In genomic region chr10:84980291-84980690, GRCm38 (mm10) we compare ENCODE assay signal across 35 mouse cellular contexts.
"Had no signal": no experiment of that assay in that cellular context is flagged by ENCODE, and none has a peak within 500 bp of the region (broad histone marks: within the 10 kb centered on the region; RNA-seq: fewer than 3 reads in every experiment).

No protein-coding gene starts in this region.

- ATAC-seq: hindbrain, embryonic 16.5 days; hindbrain, postnatal 0 days; inflammation-experienced regulatory T-cells, adult 6 months; intestine, embryonic 15.5 days; intestine, embryonic 16.5 days; intestine, postnatal 0 days had no signal

- H3K4me1 ChIP-seq: intestine, embryonic 15.5 days had no signal

- H3K4me2 ChIP-seq: heart, embryonic 11.5 days; heart, embryonic 12.5 days; heart, embryonic 13.5 days; heart, embryonic 15.5 days; hindbrain, embryonic 12.5 days; hindbrain, embryonic 13.5 days; hindbrain, embryonic 14.5 days; hindbrain, embryonic 15.5 days; intestine, embryonic 15.5 days; kidney, embryonic 15.5 days had no signal

- H3K27me3 ChIP-seq: heart, embryonic 12.5 days; heart, embryonic 13.5 days; heart, embryonic 15.5 days; hindbrain, embryonic 12.5 days; hindbrain, embryonic 13.5 days; hindbrain, embryonic 15.5 days; intestine, embryonic 15.5 days; kidney, embryonic 15.5 days had no signal

- DNase-seq: heart, postnatal 10 days; heart, postnatal 14 days; heart, postnatal 36 days; heart, postnatal 4 days; kidney, adult 11 months; kidney, adult 18-20 months; kidney, adult 2 months; kidney, adult 8-10 months; kidney, adult 9 months; kidney, postnatal 10 days; kidney, postnatal 14 days; kidney, postnatal 25 days; kidney, postnatal 36 days; kidney, postnatal 4 days; layer of hippocampus, adult 9-11 months; layer of hippocampus, postnatal 36 days had no signal

- H3K27ac ChIP-seq: heart, embryonic 10.5 days; heart, embryonic 13.5 days; heart, embryonic 15.5 days; hindbrain, embryonic 10.5 days; hindbrain, embryonic 12.5 days; hindbrain, embryonic 13.5 days; hindbrain, embryonic 14.5 days; hindbrain, embryonic 15.5 days; hindbrain, postnatal 0 days; intestine, embryonic 15.5 days; kidney, embryonic 15.5 days; kidney, postnatal 0 days; layer of hippocampus, adult 2 months had no signal

- H3K9ac ChIP-seq: heart, embryonic 12.5 days; heart, embryonic 13.5 days; heart, embryonic 15.5 days; hindbrain, embryonic 12.5 days; hindbrain, embryonic 13.5 days; hindbrain, embryonic 14.5 days; hindbrain, embryonic 15.5 days; intestine, embryonic 15.5 days; kidney, embryonic 15.5 days had no signal

- H3K9me3 ChIP-seq: heart, embryonic 10.5 days; heart, embryonic 12.5 days; heart, embryonic 13.5 days; heart, embryonic 15.5 days; hindbrain, embryonic 10.5 days; hindbrain, embryonic 12.5 days; hindbrain, embryonic 13.5 days; hindbrain, embryonic 15.5 days; intestine, embryonic 15.5 days; kidney, embryonic 15.5 days had no signal

- H3K4me3 ChIP-seq: heart, embryonic 10.5 days; heart, embryonic 12.5 days; heart, embryonic 13.5 days; heart, embryonic 15.5 days; hindbrain, embryonic 10.5 days; hindbrain, embryonic 12.5 days; hindbrain, embryonic 13.5 days; hindbrain, embryonic 15.5 days; intestine, embryonic 15.5 days; kidney, embryonic 15.5 days; layer of hippocampus, adult 2 months had no signal
